Mouse (Mus musculus): ENCODE results near the gene Fchsd2. TPM values are rescaled to one million over a fixed set of nuclear protein-coding genes. Genes with fewer than 3 reads are reported as not detected.

Fchsd2 gene
- total RNA-seq (2014; fragmentation: Nextera tagmentation) (31.3 and 34.6 TPM in 2 replicates), total RNA-seq (2017) (14.7 and 14.9 TPM in 2 replicates), polyA plus RNA-seq (2012) (5.8 and 9.7 TPM in 2 replicates)

DNA sequence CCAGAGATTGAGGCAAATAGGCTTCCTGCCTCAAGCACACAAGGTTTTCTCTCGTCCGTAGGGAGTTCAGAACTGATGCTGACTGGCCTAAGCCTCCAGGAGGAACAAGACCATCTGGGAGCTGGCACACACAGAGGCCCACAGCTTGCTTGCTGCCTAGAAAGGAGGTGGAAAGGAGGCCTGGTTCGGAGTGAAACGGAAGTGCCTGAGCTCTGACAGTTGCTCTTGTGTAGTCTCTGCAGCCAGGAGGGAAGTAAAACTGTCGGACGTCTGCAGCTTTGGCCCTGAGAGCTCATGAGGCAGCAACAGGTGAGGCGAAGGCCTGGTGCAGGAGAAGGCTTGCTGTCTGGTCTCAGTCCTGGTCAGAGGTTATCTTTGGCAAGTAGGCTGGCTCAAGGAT lies at the start of gene Fchsd2:
Gene Fchsd2, plus strand, starts transcription at position 246 of the 400 bp plus-strand sequence.
- H3K4me3 ChIP-seq (ENCODE audit: low read depth, low read length), result no peak within 1 kb of the TSS
- peaks cover 41% of the 10 kb centered on the region for H3K27me3 ChIP-seq (ENCODE audit: insufficient read depth, low read length)
- peaks cover 53% of the 10 kb centered on the region for H3K4me1 ChIP-seq (ENCODE audit: insufficient read depth, low read depth, low read length)
- no peak for DNase-seq (ENCODE audit: low spot score)
- no peak for ATAC-seq (ENCODE audit: extremely low read depth, insufficient number of reproducible peaks, low FRiP score, poor library complexity, severe bottlenecking)
- no peaks in the 10 kb centered on the region for H3K9me3 ChIP-seq (replicated peaks)
- no peak for TF ChIP-seq POLR2AphosphoS5 (IDR thresholded peaks at IDR 0.05; ENCODE audit: insufficient replicate concordance, low read depth, low read length)
- TF ChIP-seq GATA1 (IDR thresholded peaks at IDR 0.05; ENCODE audit: borderline replicate concordance, low read length), result no peak
- TF ChIP-seq CTCF (IDR thresholded peaks at IDR 0.05; ENCODE audit: low read depth, low read length), result no peak
- no peak for TF ChIP-seq GATA2 (IDR thresholded peaks at IDR 0.05; ENCODE audit: borderline replicate concordance, low read depth, low read length)
- TF ChIP-seq TAL1 (conservative IDR thresholded peaks at IDR 0.05; ENCODE audit: low read depth, low read length), result no peak
- H3K36me3 ChIP-seq (replicated peaks), result no peaks in the 10 kb centered on the region

DNA sequence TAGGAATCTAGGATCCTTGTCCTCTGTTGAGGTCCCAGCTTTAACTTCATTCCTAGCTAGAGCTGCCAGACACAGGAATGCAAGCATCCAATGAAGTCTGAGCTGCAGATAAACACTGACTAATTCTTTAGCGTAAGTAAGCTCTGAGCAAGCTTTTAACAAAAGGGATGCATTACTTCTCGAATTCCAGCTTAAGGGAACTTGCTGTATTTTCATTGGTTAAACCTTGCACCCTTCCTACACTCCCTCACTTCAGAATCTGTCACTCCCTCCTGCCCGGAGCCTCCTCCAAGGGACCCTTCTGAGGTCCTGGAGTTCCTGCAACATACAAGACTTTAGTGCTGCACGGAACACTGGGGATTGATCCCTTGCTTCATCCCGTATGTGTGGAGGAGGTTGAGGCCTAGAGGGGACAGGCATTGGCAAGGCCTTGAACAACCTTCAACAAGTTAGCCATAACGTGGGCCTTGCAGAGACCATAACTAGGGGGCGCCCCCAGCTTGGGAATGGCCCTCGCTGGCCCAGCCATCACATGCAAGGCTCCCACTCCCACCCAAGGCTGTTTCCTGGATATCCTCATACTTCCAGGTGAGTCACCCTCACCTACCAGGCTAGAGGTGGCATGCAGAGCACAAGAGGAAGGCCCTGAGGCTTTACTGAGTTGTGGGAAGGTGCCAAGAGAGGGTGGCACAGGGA lies 48.7 kb upstream of the Fchsd2 start:
- no peaks in the 10 kb centered on the region for H3K9me3 ChIP-seq (replicated peaks)
- peaks cover 22% of the 10 kb centered on the region for H3K27me3 ChIP-seq (ENCODE audit: insufficient read depth, low read length)
- no peak for TF ChIP-seq POLR2AphosphoS5 (IDR thresholded peaks at IDR 0.05; ENCODE audit: insufficient replicate concordance, low read depth, low read length)
- TF ChIP-seq GATA1 (IDR thresholded peaks at IDR 0.05; ENCODE audit: borderline replicate concordance, low read length), result no peak
- TF ChIP-seq CTCF (IDR thresholded peaks at IDR 0.05; ENCODE audit: low read depth, low read length), result no peak
- no peak for TF ChIP-seq GATA2 (IDR thresholded peaks at IDR 0.05; ENCODE audit: borderline replicate concordance, low read depth, low read length)
- no peak for TF ChIP-seq TAL1 (conservative IDR thresholded peaks at IDR 0.05; ENCODE audit: low read depth, low read length)
- H3K36me3 ChIP-seq (replicated peaks), result no peaks in the 10 kb centered on the region
- DNase-seq (ENCODE audit: low spot score) (no peak), ATAC-seq (ENCODE audit: extremely low read depth, insufficient number of reproducible peaks, low FRiP score, poor library complexity, severe bottlenecking) (no peak)
- no peaks in the 10 kb centered on the region; the same call in 1 of the 2 replicates for H3K4me1 ChIP-seq (ENCODE audit: insufficient read depth, low read depth, low read length)
- H3K4me3 ChIP-seq (ENCODE audit: low read depth, low read length), result no peak overlapping the region

DNA sequence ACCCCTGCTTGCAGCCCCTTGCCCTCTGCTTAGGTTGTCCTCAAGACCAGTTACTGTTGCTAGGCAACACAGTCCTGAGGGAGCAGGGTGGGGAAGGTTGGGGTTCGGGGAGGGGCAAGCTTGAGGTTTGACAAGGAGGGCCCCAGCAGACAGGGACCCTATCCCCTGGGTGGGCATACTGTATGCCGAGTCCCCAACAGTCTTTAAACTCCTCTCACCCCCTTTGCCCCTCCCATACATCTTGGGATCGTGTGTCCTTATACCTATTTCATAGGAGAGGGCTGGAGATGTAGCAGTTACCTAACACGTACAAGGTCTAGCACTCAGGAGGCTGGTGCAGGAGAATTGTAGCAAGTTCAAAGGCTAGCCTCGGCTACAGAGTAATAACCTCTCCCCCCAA lies 44.4 kb upstream of the Fchsd2 start:
- TF ChIP-seq CTCF (IDR thresholded peaks at IDR 0.05; ENCODE audit: low read depth, low read length) (no peak), GATA1 (IDR thresholded peaks at IDR 0.05; ENCODE audit: borderline replicate concordance, low read length) (no peak), TAL1 (conservative IDR thresholded peaks at IDR 0.05; ENCODE audit: low read depth, low read length) (no peak), GATA2 (IDR thresholded peaks at IDR 0.05; ENCODE audit: borderline replicate concordance, low read depth, low read length) (no peak), POLR2AphosphoS5 (IDR thresholded peaks at IDR 0.05; ENCODE audit: insufficient replicate concordance, low read depth, low read length) (no peak)
- DNase-seq (ENCODE audit: low spot score), result no peak
- Histone ChIP-seq H3K4me3 (ENCODE audit: low read depth, low read length) (no peak overlapping the region; the same call in 1 of the 2 replicates), H3K4me1 (ENCODE audit: insufficient read depth, low read depth, low read length) (peaks cover 8% of the 10 kb centered on the region), H3K27me3 (ENCODE audit: insufficient read depth, low read length) (peaks cover 29% of the 10 kb centered on the region), H3K9me3 (replicated peaks) (no peaks in the 10 kb centered on the region), H3K36me3 (replicated peaks) (no peaks in the 10 kb centered on the region)
- ATAC-seq (ENCODE audit: extremely low read depth, insufficient number of reproducible peaks, low FRiP score, poor library complexity, severe bottlenecking), result no peak

DNA sequence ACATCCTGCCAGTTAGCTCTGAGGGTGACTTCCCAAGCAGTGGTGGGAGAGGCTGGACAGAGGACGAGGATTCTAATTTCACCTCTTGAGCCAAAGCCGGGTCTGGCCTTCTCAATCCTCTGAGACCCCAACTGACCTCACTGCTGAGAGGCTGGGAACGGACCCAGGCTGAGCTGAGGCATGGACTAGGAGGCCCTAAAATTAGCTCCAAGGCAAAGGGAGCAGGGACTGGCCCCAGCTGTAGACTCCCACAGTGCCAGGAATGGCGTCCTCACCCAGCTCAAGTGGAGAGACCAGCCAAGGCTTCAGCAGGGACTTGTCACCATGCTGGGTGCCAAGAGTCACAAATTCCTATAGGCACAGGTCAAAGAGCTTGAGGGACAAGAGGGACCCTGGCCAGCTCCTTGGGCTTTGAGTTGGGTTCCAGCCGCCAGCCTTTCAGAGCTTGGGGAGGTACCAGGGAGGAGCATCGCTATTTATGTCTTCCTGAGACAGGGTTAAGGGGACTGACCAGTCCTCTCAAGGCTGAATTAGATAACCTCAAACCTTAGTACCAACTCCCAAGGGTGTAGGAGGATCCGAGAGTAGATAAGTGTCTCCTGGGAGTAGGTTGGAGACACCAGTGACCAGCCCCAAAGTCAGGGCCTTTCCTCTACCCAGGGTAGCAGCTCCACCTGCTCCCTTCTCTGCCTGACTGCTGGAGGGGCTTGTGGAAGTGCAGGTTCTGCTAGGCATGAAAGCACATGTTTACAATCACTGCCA lies 43.2 kb upstream of the Fchsd2 start:
- ATAC-seq (ENCODE audit: extremely low read depth, insufficient number of reproducible peaks, low FRiP score, poor library complexity, severe bottlenecking) (no peak), DNase-seq (ENCODE audit: low spot score) (no peak)
- Histone ChIP-seq H3K4me3 (ENCODE audit: low read depth, low read length) (no peak overlapping the region), H3K27me3 (ENCODE audit: insufficient read depth, low read length) (peaks cover 29% of the 10 kb centered on the region), H3K4me1 (ENCODE audit: insufficient read depth, low read depth, low read length) (peaks cover 8% of the 10 kb centered on the region), H3K9me3 (replicated peaks) (no peaks in the 10 kb centered on the region), H3K36me3 (replicated peaks) (no peaks in the 10 kb centered on the region)
- TF ChIP-seq POLR2AphosphoS5 (IDR thresholded peaks at IDR 0.05; ENCODE audit: insufficient replicate concordance, low read depth, low read length) (no peak), TAL1 (conservative IDR thresholded peaks at IDR 0.05; ENCODE audit: low read depth, low read length) (no peak), CTCF (IDR thresholded peaks at IDR 0.05; ENCODE audit: low read depth, low read length) (no peak), GATA2 (IDR thresholded peaks at IDR 0.05; ENCODE audit: borderline replicate concordance, low read depth, low read length) (no peak)

DNA sequence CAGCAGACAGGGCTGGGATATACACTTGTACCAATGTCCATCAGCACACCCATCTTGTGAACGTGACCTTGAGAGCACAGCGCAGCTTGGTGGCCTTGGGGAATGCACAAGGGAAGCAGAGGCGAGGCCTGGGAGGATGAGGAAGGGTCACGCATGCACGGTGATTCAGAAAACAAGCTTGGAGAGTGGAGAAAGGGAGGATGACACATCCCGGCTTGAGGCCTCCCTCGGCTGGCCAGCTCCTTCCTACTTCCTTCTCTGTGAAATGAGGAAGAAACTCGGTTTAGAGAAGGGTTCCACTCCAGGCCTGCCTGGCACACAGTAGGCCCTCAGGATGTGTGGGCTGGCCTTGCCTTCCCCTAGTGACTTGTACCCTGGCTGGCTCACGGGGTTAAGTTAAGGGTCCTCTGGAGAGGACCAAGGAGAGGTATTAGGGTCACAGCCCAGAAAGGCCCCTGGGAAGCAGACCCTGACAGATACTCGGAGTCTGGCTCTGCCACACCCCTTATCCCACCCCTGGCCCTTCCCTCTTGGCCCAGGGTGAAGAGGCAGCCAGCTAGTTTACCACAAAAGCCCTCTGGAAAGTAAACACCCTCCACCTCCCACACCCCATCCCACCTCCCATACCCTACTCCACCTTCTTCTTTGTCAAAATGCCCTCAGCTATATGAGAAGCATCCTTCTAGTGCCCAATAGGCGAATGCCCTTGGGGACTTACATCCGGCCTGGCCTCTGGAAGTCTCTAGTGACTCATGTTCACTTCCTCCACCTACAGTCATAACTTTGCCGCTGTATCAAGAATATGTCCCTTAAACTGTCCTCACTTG lies 41.7 kb upstream of the Fchsd2 start:
- Histone ChIP-seq H3K4me1 (ENCODE audit: insufficient read depth, low read depth, low read length) (peaks cover 8% of the 10 kb centered on the region), H3K4me3 (ENCODE audit: low read depth, low read length) (no peak overlapping the region), H3K36me3 (replicated peaks) (no peaks in the 10 kb centered on the region), H3K27me3 (ENCODE audit: insufficient read depth, low read length) (peaks cover 25% of the 10 kb centered on the region), H3K9me3 (replicated peaks) (no peaks in the 10 kb centered on the region)
- TF ChIP-seq GATA2 (IDR thresholded peaks at IDR 0.05; ENCODE audit: borderline replicate concordance, low read depth, low read length) (no peak), TAL1 (conservative IDR thresholded peaks at IDR 0.05; ENCODE audit: low read depth, low read length) (no peak), GATA1 (IDR thresholded peaks at IDR 0.05; ENCODE audit: borderline replicate concordance, low read length) (no peak), POLR2AphosphoS5 (IDR thresholded peaks at IDR 0.05; ENCODE audit: insufficient replicate concordance, low read depth, low read length) (no peak), CTCF (IDR thresholded peaks at IDR 0.05; ENCODE audit: low read depth, low read length) (no peak)
- DNase-seq (ENCODE audit: low spot score), result no peak
- ATAC-seq (ENCODE audit: extremely low read depth, insufficient number of reproducible peaks, low FRiP score, poor library complexity, severe bottlenecking), result no peak

Measured in G1E (cell line).